Mouse (Mus musculus) limb, embryonic 13.5 days (tissue): ENCODE results near the gene Erf. TPM values are rescaled to one million over a fixed set of nuclear protein-coding genes. Genes with fewer than 3 reads are reported as not detected.

Experiments
- ATAC-seq: fragments of 200-750 bp; cut with Nextera tagmentation; 2 replicates; pipeline ENCODE4 v1.8.0; 2017; ENCODE audit warnings: low read depth, moderate number of reproducible peaks, moderate TSS enrichment; ENCODE audit not compliant: low FRiP score
- H3K27ac ChIP-seq: fragments of 300-500 bp; sonication (generic); 2 replicates; pipeline ENCODE4 v1.5.1; 2015; ENCODE audit warnings: inconsistent platforms, mild to moderate bottlenecking, moderate library complexity
- H3K27me3 ChIP-seq: fragments of 300-500 bp; sonication (generic); 2 replicates; pipeline ENCODE4 v1.6.1; 2015; ENCODE audit warnings: mild to moderate bottlenecking, inconsistent platforms
- H3K36me3 ChIP-seq: fragments of 300-500 bp; sonication (generic); 2 replicates; pipeline ENCODE4 v1.6.1; 2015; ENCODE audit warnings: inconsistent platforms, mild to moderate bottlenecking, moderate library complexity
- H3K4me1 ChIP-seq: fragments of 300-500 bp; sonication (generic); 2 replicates; pipeline ENCODE4 v1.6.1; 2015; ENCODE audit warnings: inconsistent platforms
- H3K4me2 ChIP-seq: fragments of 300-500 bp; sonication (generic); replicated peaks from 2 replicates; pipeline ENCODE4 v1.6.1; 2015; ENCODE audit warnings: inconsistent platforms, mild to moderate bottlenecking, moderate library complexity
- H3K4me3 ChIP-seq: fragments of 300-500 bp; sonication (generic); 2 replicates; pipeline ENCODE4 v1.5.1; 2015; ENCODE audit warnings: moderate library complexity, mild to moderate bottlenecking, inconsistent platforms
- H3K9ac ChIP-seq: fragments of 300-500 bp; sonication (generic); 2 replicates; pipeline ENCODE4 v1.6.1; 2015; ENCODE audit warnings: mild to moderate bottlenecking, inconsistent platforms
- H3K9me3 ChIP-seq: fragments of 300-500 bp; sonication (generic); 2 replicates; pipeline ENCODE4 v1.6.1; 2016; ENCODE audit warnings: inconsistent platforms
- WGBS: fragments of 180-500 bp; shearing (Covaris S2); methylation state at CpG from one replicate; pipeline ENCODE4 v1.1.7; 2015; 5-methylcytosine and 5-hydroxymethylcytosine counted together
- microRNA-seq: library from miRNA; unstranded; fragments of <30 nt; microRNA quantifications from one replicate; pipeline ENCODE4, GENCODE M21; 2016
- polyA plus RNA-seq: library from polyadenylated mRNA; unstranded; fragments of >200 nt; fragmentation: Nextera tagmentation; extraction: Ambion mirVana; gene quantifications from 2 replicates; pipeline ENCODE4 v1.2.1, GENCODE M21; 2015

Erf gene
- polyA plus RNA-seq, 1 experiment from 2014 or later: 25.6 TPM

- Histone ChIP-seq H3K4me1 (no peaks in the 10 kb centered on the region), H3K4me2 (no peak overlapping the region), H3K27ac (no peak overlapping the region), H3K4me3 (no peak overlapping the region), H3K9ac (no peak overlapping the region), H3K9me3 (no peaks in the 10 kb centered on the region), H3K36me3 (peaks cover 75% of the 10 kb centered on the region), H3K27me3 (no peaks in the 10 kb centered on the region)
- no peak for ATAC-seq
- WGBS: 58% methylated on average over 3 of the region's 3 CpGs
Measured at GRCm38 (mm10) chr7:25209161-25209622, 41.4 kb downstream of the Erf start.

GRCm38 (mm10) chr7:25206094-25206830 is 44.3 kb downstream of the Erf start:
- no peak overlapping the region for H3K4me2 ChIP-seq
- H3K9me3 ChIP-seq: no peaks in the 10 kb centered on the region
- WGBS: 86% methylated on average over 16 of the region's 16 CpGs
- ATAC-seq: no peak
- no peaks in the 10 kb centered on the region for H3K4me1 ChIP-seq
- H3K36me3 ChIP-seq: peaks cover 84% of the 10 kb centered on the region
- H3K27me3 ChIP-seq: no peaks in the 10 kb centered on the region
- no peak overlapping the region for H3K9ac ChIP-seq
- H3K27ac ChIP-seq: no peak overlapping the region
- H3K4me3 ChIP-seq: no peak overlapping the region

GRCm38 (mm10) chr7:25205355-25206093 is 45.0 kb downstream of the Erf start:
- Histone ChIP-seq H3K4me1 (no peaks in the 10 kb centered on the region), H3K9ac (no peak overlapping the region), H3K36me3 (peaks cover 80% of the 10 kb centered on the region), H3K4me2 (no peak overlapping the region), H3K27me3 (no peaks in the 10 kb centered on the region), H3K27ac (no peak overlapping the region), H3K4me3 (no peak overlapping the region), H3K9me3 (no peaks in the 10 kb centered on the region)
- WGBS: 85% methylated on average over 16 of the region's 16 CpGs
- ATAC-seq: no peak

- Histone ChIP-seq H3K36me3 (peaks cover 61% of the 10 kb centered on the region), H3K27me3 (no peaks in the 10 kb centered on the region), H3K27ac (no peak overlapping the region), H3K4me2 (no peak overlapping the region), H3K9ac (no peak overlapping the region), H3K4me1 (no peaks in the 10 kb centered on the region), H3K4me3 (no peak overlapping the region), H3K9me3 (no peaks in the 10 kb centered on the region)
- ATAC-seq: no peak
- WGBS: 78% methylated on average over 20 of the region's 20 CpGs
Measured at GRCm38 (mm10) chr7:25203624-25204023, 46.9 kb downstream of the Erf start.

- Histone ChIP-seq H3K36me3 (peaks cover 9% of the 10 kb centered on the region), H3K9ac (no peak overlapping the region), H3K9me3 (no peaks in the 10 kb centered on the region), H3K4me3 (no peak overlapping the region), H3K4me2 (no peak overlapping the region), H3K4me1 (no peaks in the 10 kb centered on the region), H3K27ac (no peak overlapping the region), H3K27me3 (no peaks in the 10 kb centered on the region)
- 70% methylated on average over 10 of the region's 10 CpGs for WGBS
- ATAC-seq: no peak
Measured at GRCm38 (mm10) chr7:25197384-25198018, 53.1 kb downstream of the Erf start.

GRCm38 (mm10) chr7:25196107-25196506 is 54.5 kb downstream of the Erf start:
- H3K27ac ChIP-seq: no peak overlapping the region
- 0 out of 2 replicates have a peak, but pooled peaks cover 3% of the 10 kb centered on the region for H3K36me3 ChIP-seq
- no peak for ATAC-seq
- 81% methylated on average over 9 of the region's 9 CpGs for WGBS
- H3K4me1 ChIP-seq: no peaks in the 10 kb centered on the region
- no peaks in the 10 kb centered on the region for H3K27me3 ChIP-seq
- no peaks in the 10 kb centered on the region for H3K9me3 ChIP-seq
- no peak overlapping the region for H3K4me3 ChIP-seq
- no peak overlapping the region for H3K4me2 ChIP-seq
- no peak overlapping the region for H3K9ac ChIP-seq

GRCm38 (mm10) chr7:25195148-25195547 is 55.4 kb downstream of the Erf start:
- Histone ChIP-seq H3K4me3 (no peak overlapping the region), H3K9ac (no peak overlapping the region), H3K4me1 (no peaks in the 10 kb centered on the region), H3K4me2 (no peak overlapping the region), H3K27me3 (no peaks in the 10 kb centered on the region), H3K27ac (no peak overlapping the region), H3K9me3 (no peaks in the 10 kb centered on the region), H3K36me3 (no peaks in the 10 kb centered on the region)
- WGBS: 59% methylated on average over 3 of the region's 3 CpGs
- ATAC-seq: no peak

Small RNAs within 50 kb of the gene (microRNA-seq; reads per million reads assigned to microRNA genes)
- not detected for gene Mir7048

Other genes with a start within 250 kb of the Erf start
- gene Atp1a3, start 244.8 kb downstream of the Erf start, polyA plus RNA-seq: 0.59 and 1.3 TPM in 2 replicates
- gene Grik5, start 178.4 kb downstream of the Erf start, polyA plus RNA-seq: 8.5 and 10.2 TPM in 2 replicates
- 36.3 and 37.8 TPM in 2 replicates for gene Zfp574, start 178.2 kb downstream of the Erf start, polyA plus RNA-seq
- 2.0 and 2.2 TPM in 2 replicates for gene Pou2f2, start 71.0 kb downstream of the Erf start, polyA plus RNA-seq
- gene Dedd2, start 30.1 kb downstream of the Erf start, polyA plus RNA-seq: 10.2 and 10.5 TPM in 2 replicates
- 2.3 and 2.8 TPM in 2 replicates for gene Zfp526, start 29.3 kb downstream of the Erf start, polyA plus RNA-seq
- gene Gsk3a, start 12.9 kb downstream of the Erf start, polyA plus RNA-seq: 11.9 and 13.0 TPM in 2 replicates
- 40.9 and 43.6 TPM in 2 replicates for gene Cic, start 16.9 kb upstream of the Erf start, polyA plus RNA-seq
- gene Pafah1b3, start 47.2 kb upstream of the Erf start, polyA plus RNA-seq: 281 and 307 TPM in 2 replicates
- gene Prr19, start 50.6 kb upstream of the Erf start, polyA plus RNA-seq: 0.91 and 1.1 TPM in 2 replicates
- gene Tmem145, start 55.3 kb upstream of the Erf start, polyA plus RNA-seq: 1.5 and 1.9 TPM in 2 replicates
- 18.1 and 19.5 TPM in 2 replicates for gene Megf8, start 66.4 kb upstream of the Erf start, polyA plus RNA-seq
- 0.92 TPM in 1 of 2 replicates, not detected in the other for gene Cnfn, start 119.0 kb upstream of the Erf start, polyA plus RNA-seq
- gene Lipe, start 147.9 kb upstream of the Erf start, polyA plus RNA-seq: 11.5 and 11.8 TPM in 2 replicates
- gene Cxcl17, start 162.1 kb upstream of the Erf start, polyA plus RNA-seq: 0.61 and 0.73 TPM in 2 replicates
- 0.54 and 0.74 TPM in 2 replicates for gene Ceacam1, start 226.8 kb upstream of the Erf start, polyA plus RNA-seq